9 mouse cellular contexts compared by ENCODE assay signal in genomic region chr10:82876076-82876796, GRCm38 (mm10). TPM values are rescaled to one million over a fixed set of nuclear protein-coding genes. Genes with fewer than 3 reads are reported as not detected.
DNase-seq lines count a peak whose midpoint lies in the region; ATAC-seq and TF ChIP-seq lines count a peak whose summit lies in the region.
"Had no signal": no experiment of that assay in that cellular context is flagged by ENCODE, and none has a peak within 500 bp of the region (broad histone marks: within the 10 kb centered on the region; RNA-seq: fewer than 3 reads in every experiment).

No protein-coding gene starts in this region.

- TF ChIP-seq CTCF in left cerebral cortex, adult 2 months (IDR thresholded peaks at IDR 0.05) = peak; percentile 52

- ATAC-seq in CD4-positive, CD25-positive, alpha-beta regulatory T cell, adult 4 months = no peak
- ATAC-seq in liver, embryonic 15.5 days (ENCODE audit: insufficient read depth) = peak; percentile 54

- H3K4me3 ChIP-seq in left cerebral cortex, adult 2 months = no peak overlapping the region
- H3K4me3 ChIP-seq in liver, embryonic 15.5 days (replicated peaks) = no peak overlapping the region
- no peak overlapping the region for H3K4me3 ChIP-seq in hindbrain, embryonic 10.5 days
- H3K4me3 ChIP-seq: embryonic facial prominence, embryonic 12.5 days had no signal

- peaks cover 15% of the 10 kb centered on the region for H3K4me1 ChIP-seq in liver, embryonic 15.5 days (replicated peaks)
- H3K4me1 ChIP-seq in hindbrain, embryonic 10.5 days (replicated peaks) = peaks cover 5% of the 10 kb centered on the region; the same call in 1 of the 2 replicates

- no peak overlapping the region for H3K4me2 ChIP-seq in liver, embryonic 15.5 days
- H3K4me2 ChIP-seq: embryonic facial prominence, embryonic 12.5 days had no signal

- WGBS in liver, embryonic 15.5 days (ENCODE audit: insufficient replicate concordance) = 77% methylated on average over 16 of the region's 16 CpGs
- WGBS in hindbrain, embryonic 10.5 days = 86% methylated on average over 16 of the region's 16 CpGs

- H3K9me3 ChIP-seq in liver, embryonic 15.5 days (replicated peaks) = no peaks in the 10 kb centered on the region
- H3K9me3 ChIP-seq in hindbrain, embryonic 10.5 days = no peaks in the 10 kb centered on the region
- H3K9me3 ChIP-seq: embryonic facial prominence, embryonic 12.5 days had no signal

- no peaks in the 10 kb centered on the region for H3K27me3 ChIP-seq in liver, embryonic 15.5 days
- H3K27me3 ChIP-seq in hindbrain, embryonic 10.5 days (ENCODE audit: insufficient read depth, poor library complexity, severe bottlenecking) = no peaks in the 10 kb centered on the region
- H3K27me3 ChIP-seq: embryonic facial prominence, embryonic 12.5 days had no signal

- H3K27ac ChIP-seq in left cerebral cortex, adult 2 months = no peak overlapping the region
- no peak overlapping the region for H3K27ac ChIP-seq in liver, embryonic 15.5 days (replicated peaks)
- H3K27ac ChIP-seq in hindbrain, embryonic 10.5 days = no peak overlapping the region
- H3K27ac ChIP-seq: embryonic facial prominence, embryonic 12.5 days had no signal

- H3K36me3 ChIP-seq in liver, embryonic 15.5 days (replicated peaks) = peaks cover 84% of the 10 kb centered on the region
- peaks cover 93% of the 10 kb centered on the region for H3K36me3 ChIP-seq in hindbrain, embryonic 10.5 days

- intact Hi-C loops in left cerebral cortex, adult 2 months (cut with DNase I) = no loop called here
- intact Hi-C loops in left cerebral cortex, postnatal 36 days (cut with DNase I) = no loop called here

- H3K9ac ChIP-seq in liver, embryonic 15.5 days = no peak overlapping the region
- H3K9ac ChIP-seq: embryonic facial prominence, embryonic 12.5 days had no signal

- peak; percentile 52 for DNase-seq in CD4-positive, CD25-positive, alpha-beta regulatory T cell, adult 2 months (ENCODE audit: low read depth, low spot score)
- DNase-seq in left cerebral cortex, adult 2 months (ENCODE audit: extremely low spot score in 1 of 2, low spot score in 2 of 2) = no peak
- DNase-seq in left cerebral cortex, postnatal 36 days (ENCODE audit: low spot score in 2 of 2) = no peak
- DNase-seq in brain, adult 2 months (ENCODE audit: low read depth, low spot score) = peak; percentile 50
- DNase-seq in c-Kit-positive CD71-positive TER-119-positive erythroid progenitor cells, embryonic 14.5 days (ENCODE audit: low spot score) = no peak
- DNase-seq in hindbrain, embryonic 10.5 days (ENCODE audit: low spot score) = no peak

RNA-seq across cellular contexts. Expression of gene Eid3, which starts 9.8 kb away (rescaled TPM):
- polyA plus RNA-seq in CD4-positive, CD25-positive, alpha-beta regulatory T cell, adult 4 months (2017; shearing (Covaris generic)) = under 1 TPM; 0.58 to 0.98 TPM
- 1 to 10 TPM; 2.0 to 2.4 TPM for total RNA-seq in left cerebral cortex, adult 2 months (2021)
- total RNA-seq in left cerebral cortex, postnatal 36 days (2021) = 1 to 10 TPM; 1.5 to 3.0 TPM
- polyA plus RNA-seq in liver, embryonic 15.5 days (2015; fragmentation: Nextera tagmentation; extraction: Ambion mirVana) = 0.14 and 0.15 TPM in 2 replicates
- polyA plus RNA-seq in hindbrain, embryonic 10.5 days (2016; fragmentation: Nextera tagmentation; extraction: Ambion mirVana) = 0.20 and 0.68 TPM in 2 replicates

RNA-seq across cellular contexts. Expression of gene Txnrd1, which starts 42.5 kb away (rescaled TPM):
- 10 to 100 TPM; 17.5 to 20.6 TPM for polyA plus RNA-seq in CD4-positive, CD25-positive, alpha-beta regulatory T cell, adult 4 months (2017; shearing (Covaris generic))
- 10 to 100 TPM; 46.9 to 48.1 TPM for total RNA-seq in left cerebral cortex, adult 2 months (2021)
- total RNA-seq in left cerebral cortex, postnatal 36 days (2021) = 10 to 100 TPM; 43.0 to 50.9 TPM
- polyA plus RNA-seq in liver, embryonic 15.5 days (2015; fragmentation: Nextera tagmentation; extraction: Ambion mirVana) = 48.0 and 49.0 TPM in 2 replicates
- 164 and 172 TPM in 2 replicates for polyA plus RNA-seq in hindbrain, embryonic 10.5 days (2016; fragmentation: Nextera tagmentation; extraction: Ambion mirVana)

Comparison
In these comparisons a context has a peak if more than half of its experiments do, and no peak if none do; other contexts are left out.
1. DNase-seq: peak in CD4-positive, CD25-positive, alpha-beta regulatory T cell, adult 2 months (single experiment) and brain, adult 2 months (single experiment); none in left cerebral cortex, adult 2 months (0 of 2), left cerebral cortex, postnatal 36 days (0 of 2), c-Kit-positive CD71-positive TER-119-positive erythroid progenitor cells, embryonic 14.5 days (single experiment) and hindbrain, embryonic 10.5 days (single experiment).